ENCODE assay signal across 25 mouse cellular contexts in genomic region chr6:99153682-99154081, GRCm38 (mm10).
DNase-seq lines count a peak whose midpoint lies in the region; ATAC-seq and TF ChIP-seq lines count a peak whose summit lies in the region.
"Had no signal": no experiment of that assay in that cellular context is flagged by ENCODE, and none has a peak within 500 bp of the region (broad histone marks: within the 10 kb centered on the region; RNA-seq: fewer than 3 reads in every experiment).

No protein-coding gene starts in this region.

- H3K4me2 ChIP-seq in intestine, embryonic 16.5 days (ENCODE audit: low read depth, low read length): no peak overlapping the region
- H3K4me2 ChIP-seq in intestine, postnatal 0 days (replicated peaks; ENCODE audit: low read depth): no peak overlapping the region
- no peak overlapping the region for H3K4me2 ChIP-seq in liver, embryonic 13.5 days
- H3K4me2 ChIP-seq: forebrain, embryonic 13.5 days; heart, embryonic 13.5 days; hindbrain, embryonic 12.5 days; hindbrain, embryonic 15.5 days had no signal

- no peak overlapping the region for H3K4me3 ChIP-seq in intestine, embryonic 16.5 days (ENCODE audit: low read length)
- no peak overlapping the region for H3K4me3 ChIP-seq in intestine, postnatal 0 days (ENCODE audit: low read depth, low read length)
- H3K4me3 ChIP-seq in liver, embryonic 13.5 days (replicated peaks): no peak overlapping the region
- H3K4me3 ChIP-seq: forebrain, embryonic 10.5 days; forebrain, embryonic 13.5 days; gastrocnemius, adult 2 months; heart, adult 2 months; heart, embryonic 10.5 days; heart, embryonic 13.5 days; hindbrain, embryonic 12.5 days; hindbrain, embryonic 15.5 days had no signal

- no peaks in the 10 kb centered on the region for H3K36me3 ChIP-seq in intestine, embryonic 16.5 days (ENCODE audit: control insufficient read depth, insufficient read depth, low read length)
- 0 out of 2 replicates have a peak, but pooled peaks cover 3% of the 10 kb centered on the region for H3K36me3 ChIP-seq in intestine, postnatal 0 days (ENCODE audit: control insufficient read depth, insufficient read depth)
- no peaks in the 10 kb centered on the region for H3K36me3 ChIP-seq in liver, embryonic 13.5 days
- H3K36me3 ChIP-seq: forebrain, embryonic 10.5 days; heart, embryonic 13.5 days; hindbrain, embryonic 12.5 days; hindbrain, embryonic 15.5 days had no signal

- TF ChIP-seq CTCF in intestine, postnatal 0 days (IDR thresholded peaks at IDR 0.05; ENCODE audit: low read depth): no peak

- H3K27me3 ChIP-seq in intestine, embryonic 16.5 days (replicated peaks; ENCODE audit: control insufficient read depth, insufficient read depth, low read length): no peaks in the 10 kb centered on the region
- H3K27me3 ChIP-seq in intestine, postnatal 0 days (replicated peaks; ENCODE audit: control insufficient read depth, insufficient read depth, low read length): no peaks in the 10 kb centered on the region
- no peaks in the 10 kb centered on the region for H3K27me3 ChIP-seq in liver, embryonic 13.5 days
- H3K27me3 ChIP-seq: CH12.LX; forebrain, embryonic 13.5 days; heart, embryonic 13.5 days; hindbrain, embryonic 12.5 days; hindbrain, embryonic 15.5 days had no signal

- H3K9ac ChIP-seq in intestine, embryonic 16.5 days (ENCODE audit: low read depth, low read length): no peak overlapping the region
- H3K9ac ChIP-seq in intestine, postnatal 0 days (ENCODE audit: low read depth, low read length): no peak overlapping the region
- H3K9ac ChIP-seq in liver, embryonic 13.5 days: no peak overlapping the region
- H3K9ac ChIP-seq: forebrain, embryonic 13.5 days; forebrain, postnatal 0 days; heart, embryonic 13.5 days; hindbrain, embryonic 12.5 days; hindbrain, embryonic 15.5 days had no signal

- 70% methylated on average over 4 of the region's 4 CpGs for WGBS in intestine, embryonic 16.5 days
- 56% methylated on average over 4 of the region's 4 CpGs for WGBS in intestine, postnatal 0 days
- 45% methylated on average over 4 of the region's 4 CpGs for WGBS in liver, embryonic 13.5 days (ENCODE audit: insufficient replicate concordance)

- H3K4me1 ChIP-seq in intestine, embryonic 16.5 days (ENCODE audit: control insufficient read depth, insufficient read depth, low read length): no peaks in the 10 kb centered on the region
- H3K4me1 ChIP-seq in intestine, postnatal 0 days (replicated peaks; ENCODE audit: control insufficient read depth, insufficient read depth, low read length): no peaks in the 10 kb centered on the region
- peaks cover 12% of the 10 kb centered on the region; the same call in 1 of the 2 replicates for H3K4me1 ChIP-seq in liver, embryonic 13.5 days (replicated peaks)
- H3K4me1 ChIP-seq: forebrain, embryonic 13.5 days; hindbrain, embryonic 15.5 days had no signal

- peak; percentile 33; the same call in 1 of the 2 replicates for ATAC-seq in intestine, embryonic 16.5 days
- no peak for ATAC-seq in intestine, postnatal 0 days
- ATAC-seq in liver, embryonic 13.5 days (ENCODE audit: low read depth): peak; percentile 43; the same call in 1 of the 2 replicates
- 0 out of 2 replicates have a peak, but pooled peaks have one; percentile 14 for ATAC-seq in megakaryocyte progenitor cell, adult 5-6 weeks (replicated peaks; ENCODE audit: poor library complexity)
- ATAC-seq: forebrain, embryonic 13.5 days; forebrain, postnatal 0 days had no signal

- no peaks in the 10 kb centered on the region for H3K9me3 ChIP-seq in intestine, embryonic 16.5 days (ENCODE audit: control insufficient read depth, low read length)
- no peaks in the 10 kb centered on the region for H3K9me3 ChIP-seq in intestine, postnatal 0 days (ENCODE audit: control insufficient read depth)
- H3K9me3 ChIP-seq in liver, embryonic 13.5 days (replicated peaks): no peaks in the 10 kb centered on the region
- H3K9me3 ChIP-seq: forebrain, embryonic 10.5 days; forebrain, embryonic 13.5 days; heart, embryonic 10.5 days; heart, embryonic 13.5 days; hindbrain, embryonic 12.5 days; hindbrain, embryonic 15.5 days had no signal

- H3K27ac ChIP-seq in intestine, embryonic 16.5 days (ENCODE audit: low read length): no peak overlapping the region
- no peak overlapping the region for H3K27ac ChIP-seq in intestine, postnatal 0 days (ENCODE audit: low read depth, low read length)
- no peak overlapping the region for H3K27ac ChIP-seq in liver, embryonic 13.5 days
- H3K27ac ChIP-seq: forebrain, embryonic 10.5 days; forebrain, embryonic 13.5 days; gastrocnemius, adult 2 months; heart, adult 2 months; heart, embryonic 10.5 days; heart, embryonic 13.5 days; hindbrain, embryonic 12.5 days; hindbrain, embryonic 15.5 days had no signal

- DNase-seq in liver, embryonic 13.5 days: no peak
- no peak for DNase-seq in liver
- no peak for DNase-seq in adrenal gland, postnatal 25 days
- DNase-seq in B cell, adult 2 months: no peak
- DNase-seq: adrenal gland, adult 2 months; adrenal gland, postnatal 14 days; cerebellum, adult 18-20 months; cerebellum, adult 9-10 months; cerebellum, postnatal 14 days; forebrain, postnatal 0 days; gastrocnemius, adult 2 months; gastrocnemius, postnatal 25 days; heart, adult 2 months; heart, postnatal 14 days; heart, postnatal 4 days had no signal
